Mouse (Mus musculus) urinary bladder, postnatal 10 days (tissue): Measurements from ENCODE around the gene Nedd4.

Source experiments
- DNase-seq: peaks from one replicate; pipeline ENCODE4 v3.0.0; 2022; ENCODE audit warnings: low spot score

The Nedd4 gene

DNA sequence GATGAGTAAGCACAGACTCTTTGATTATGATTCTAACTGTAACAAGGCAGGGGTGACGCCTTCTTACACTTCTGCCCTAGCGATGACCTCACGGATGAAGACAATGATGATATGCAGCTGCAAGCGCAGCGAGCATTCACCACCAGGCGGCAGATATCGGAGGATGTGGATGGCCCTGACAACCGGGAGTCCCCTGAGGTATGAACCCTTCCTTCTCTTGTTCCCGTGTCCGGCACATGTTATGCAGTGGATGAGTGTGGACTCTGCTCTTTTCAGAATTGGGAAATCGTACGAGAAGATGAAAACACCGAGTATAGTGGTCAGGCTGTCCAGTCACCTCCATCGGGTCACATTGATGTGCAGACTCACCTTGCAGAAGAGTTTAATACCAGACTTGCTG lies 59.1 kb downstream of the Nedd4 start:
- no peak for DNase-seq

DNA sequence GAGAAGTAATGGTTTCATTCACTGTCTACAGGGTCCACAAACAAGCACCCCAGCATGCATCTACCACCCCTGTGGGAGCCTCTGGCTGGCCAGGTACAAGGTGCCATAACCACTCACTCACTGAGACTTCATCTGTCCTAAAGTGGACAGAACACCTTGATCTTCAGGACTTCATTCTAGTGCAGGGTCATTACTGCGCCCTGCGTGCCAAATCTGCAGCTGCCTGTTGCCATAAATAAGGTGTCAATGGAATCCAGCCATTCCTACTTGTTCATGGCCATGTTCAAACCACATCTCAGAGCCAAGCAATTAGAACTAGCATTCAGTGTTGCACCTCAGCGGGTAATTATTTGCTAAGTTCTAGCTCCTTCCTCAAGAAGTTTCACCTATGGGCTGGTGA lies 60.5 kb downstream of the Nedd4 start:
- no peak for DNase-seq

DNA sequence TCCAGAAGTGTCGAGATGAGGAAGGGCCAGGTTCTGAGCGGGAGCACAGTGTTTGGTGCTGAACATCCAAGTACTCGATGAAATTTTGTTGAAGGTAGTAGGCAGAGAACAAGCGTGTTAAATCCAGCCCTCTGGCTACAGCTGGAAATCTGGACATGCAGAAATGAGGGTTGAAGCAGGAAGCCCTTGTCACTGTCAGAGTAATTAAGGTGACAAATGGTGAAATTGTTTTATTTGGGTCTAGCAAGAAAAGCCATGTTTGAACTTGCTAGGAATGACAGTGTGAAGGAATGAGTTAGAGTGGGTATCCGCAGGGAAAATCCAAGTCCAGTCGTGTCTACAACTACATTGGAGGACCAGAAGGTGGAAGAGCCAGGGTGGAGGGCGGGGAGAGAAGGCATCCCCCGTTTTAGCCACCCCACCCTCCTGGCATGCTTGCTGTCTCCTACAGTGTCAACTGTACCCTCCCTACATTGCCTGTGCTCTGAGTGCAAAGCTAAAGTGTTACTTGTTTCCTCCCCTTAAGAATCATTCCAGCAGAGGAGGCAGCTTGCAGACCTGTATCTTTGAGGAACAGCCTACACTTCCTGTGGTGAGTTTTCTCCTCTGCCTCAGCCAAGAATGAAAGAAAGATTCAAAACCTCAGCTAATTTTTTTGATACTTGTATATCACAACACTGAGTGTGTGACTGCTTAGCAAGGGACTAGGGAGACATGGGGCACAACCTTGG lies 62.5 kb downstream of the Nedd4 start:
- DNase-seq = no peak

DNA sequence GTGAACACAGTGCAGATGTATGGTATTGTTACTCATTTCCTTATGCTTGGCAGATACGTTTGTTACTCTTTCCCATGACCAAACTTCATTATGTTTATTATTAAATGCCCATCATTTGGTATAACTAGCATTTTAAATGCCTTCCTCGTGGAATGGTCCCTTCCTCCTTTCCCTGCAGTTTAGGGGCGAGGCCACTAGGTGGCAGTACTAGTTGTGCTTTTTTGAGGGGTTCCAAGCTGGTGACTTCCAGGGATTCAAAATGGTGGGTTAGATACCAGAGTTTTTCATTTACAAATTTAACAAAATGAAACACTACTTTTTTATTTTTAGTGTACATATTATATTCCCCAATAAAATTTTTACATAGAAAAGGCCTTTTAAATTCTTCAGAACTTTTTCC lies 71.8 kb downstream of the Nedd4 start:
- DNase-seq = no peak

DNA sequence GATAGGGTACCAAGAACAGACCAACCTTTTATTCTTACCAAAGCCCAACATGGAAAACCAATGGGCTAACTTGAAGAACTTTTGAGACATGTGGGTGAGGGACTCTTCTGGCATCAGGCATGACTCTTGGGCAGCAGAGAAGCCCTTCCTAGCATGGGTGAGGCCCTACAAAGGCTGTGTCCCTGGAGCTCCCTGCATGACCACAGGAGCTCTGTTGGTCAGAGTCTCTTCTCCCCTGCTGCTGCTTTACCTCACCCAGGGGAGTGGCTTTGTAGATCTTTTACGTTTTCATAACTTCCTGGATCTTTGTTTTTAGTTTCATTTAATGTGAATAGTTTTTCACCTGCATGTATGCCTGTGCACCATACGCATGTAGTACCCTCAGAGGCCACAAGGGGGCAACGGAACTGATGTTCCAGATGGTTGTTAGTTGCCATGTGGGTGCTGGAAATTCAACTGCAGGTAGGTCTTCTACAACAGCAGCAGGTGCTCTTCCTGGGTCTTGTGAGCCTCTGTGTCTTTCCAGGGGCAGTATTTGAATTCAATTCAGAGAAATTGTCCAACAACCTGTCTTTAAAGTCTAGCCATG lies 73.8 kb downstream of the Nedd4 start:
- DNase-seq = no peak

DNA sequence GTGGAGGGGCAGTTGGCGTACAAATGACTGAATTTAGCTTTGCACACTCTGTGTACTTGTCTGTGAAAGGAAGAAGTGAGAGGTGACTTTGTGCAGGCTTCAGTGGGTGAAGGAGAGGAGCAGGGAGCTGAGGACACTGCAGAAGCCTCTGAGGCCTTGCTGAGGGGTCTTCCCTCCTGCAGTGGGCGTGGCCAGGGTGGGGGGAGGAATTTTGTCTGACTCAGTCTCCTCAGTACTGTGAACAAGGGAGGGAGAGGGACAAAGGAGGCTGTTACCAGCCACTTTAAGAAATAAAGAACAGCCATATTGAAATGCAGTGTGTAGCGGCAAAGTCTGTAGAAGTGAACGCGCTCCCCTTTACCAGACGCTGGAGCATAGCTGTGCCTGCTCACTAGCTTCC lies 79.1 kb downstream of the Nedd4 start:
- DNase-seq = no peak

DNA sequence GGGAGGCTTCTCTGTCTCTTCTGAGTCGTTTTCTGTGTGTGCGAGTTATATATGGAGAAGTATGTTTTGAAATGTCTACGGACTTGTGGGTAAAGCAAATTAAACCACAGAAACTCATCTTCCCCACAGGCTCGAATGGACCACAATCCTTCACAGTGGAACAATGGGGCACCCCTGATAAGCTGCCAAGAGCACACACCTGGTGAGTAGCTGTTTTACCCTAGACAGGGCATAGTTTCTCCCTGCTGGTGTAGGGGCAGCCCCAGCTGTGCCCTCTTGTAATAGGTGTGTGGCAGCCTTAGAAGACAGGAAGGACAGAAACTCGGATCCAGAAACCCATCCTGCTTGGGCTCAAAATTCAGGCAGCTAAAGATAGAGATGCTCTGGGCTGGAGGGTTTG lies 84.1 kb downstream of the Nedd4 start:
- no peak for DNase-seq

DNA sequence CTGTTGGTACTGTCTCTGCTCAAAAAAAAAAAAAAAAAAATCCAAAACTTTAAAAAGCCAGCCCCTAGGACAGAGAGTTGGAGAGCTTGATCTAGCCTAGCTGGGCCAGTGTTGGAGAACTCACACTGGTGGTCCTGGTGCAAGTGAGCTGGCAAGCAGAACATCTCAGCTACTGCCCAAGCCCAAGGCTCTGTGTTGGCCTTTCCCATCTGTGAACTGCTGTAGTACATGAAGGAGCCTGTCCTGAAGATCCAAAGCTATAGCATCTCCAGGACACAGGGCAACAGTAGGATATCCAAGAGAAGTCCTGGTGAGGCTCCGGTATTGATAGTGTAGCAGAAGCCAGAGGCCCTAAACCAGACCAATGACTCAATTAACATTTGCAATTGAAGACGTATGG lies 88.1 kb downstream of the Nedd4 start:
- no peak for DNase-seq

DNA sequence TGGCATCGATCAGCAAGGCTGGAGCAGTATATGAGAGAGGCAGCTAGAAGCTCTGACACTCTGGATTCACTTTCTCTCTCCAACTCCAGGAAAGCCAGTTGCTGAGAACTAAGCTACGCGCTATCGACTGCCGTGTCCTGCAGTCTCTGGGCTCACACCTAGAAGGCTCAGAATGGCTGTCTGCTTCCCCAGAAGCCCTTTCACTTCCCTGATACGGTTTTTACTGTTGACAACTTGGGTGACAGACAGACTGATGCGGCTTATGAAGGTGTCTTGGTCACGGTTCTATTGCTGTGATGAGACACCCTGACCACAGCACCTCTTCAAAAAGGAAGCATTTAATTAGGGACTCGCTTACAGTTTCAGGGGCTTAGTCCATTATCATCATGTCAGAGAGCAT lies 90.5 kb downstream of the Nedd4 start:
- DNase-seq = no peak

DNA sequence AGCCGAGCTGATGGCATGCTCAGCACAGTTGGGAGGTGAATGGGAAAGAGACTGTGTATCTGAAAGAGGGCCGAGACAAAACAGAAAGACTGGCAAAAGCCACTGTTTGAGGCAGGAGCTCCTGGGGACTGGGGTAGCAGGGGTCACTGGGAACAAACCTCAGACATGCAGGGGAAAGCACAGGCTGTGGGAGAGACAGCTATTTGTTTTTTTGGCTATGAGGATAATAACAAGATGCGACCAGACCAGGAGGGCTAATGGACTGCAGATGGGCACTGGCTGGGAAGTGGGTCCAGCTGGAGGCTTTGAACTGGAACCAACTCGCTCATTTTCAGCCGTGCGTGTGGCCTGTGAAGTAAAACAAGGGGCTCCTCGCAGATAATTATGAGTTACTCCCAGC lies 91.6 kb downstream of the Nedd4 start:
- DNase-seq = no peak

DNA sequence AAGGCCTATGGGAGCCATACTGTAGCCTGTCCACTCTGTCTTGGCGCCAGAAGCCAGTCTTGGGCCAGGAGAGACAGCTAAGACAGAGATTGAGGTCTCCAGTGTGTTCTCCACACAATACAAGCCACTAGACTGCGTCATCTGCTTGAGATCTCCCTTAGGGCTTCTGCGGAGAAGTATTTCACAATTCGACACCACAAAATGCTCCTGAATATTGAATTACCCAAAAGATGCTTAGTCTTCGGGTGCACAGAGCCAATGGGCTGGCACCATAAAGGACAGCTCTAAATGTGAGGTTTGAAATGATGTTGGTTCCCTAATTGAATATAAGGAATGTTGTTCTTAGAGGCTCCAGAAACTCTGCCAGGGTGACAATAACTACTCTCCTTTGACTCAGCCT lies 95.0 kb downstream of the Nedd4 start:
- DNase-seq = no peak

DNA sequence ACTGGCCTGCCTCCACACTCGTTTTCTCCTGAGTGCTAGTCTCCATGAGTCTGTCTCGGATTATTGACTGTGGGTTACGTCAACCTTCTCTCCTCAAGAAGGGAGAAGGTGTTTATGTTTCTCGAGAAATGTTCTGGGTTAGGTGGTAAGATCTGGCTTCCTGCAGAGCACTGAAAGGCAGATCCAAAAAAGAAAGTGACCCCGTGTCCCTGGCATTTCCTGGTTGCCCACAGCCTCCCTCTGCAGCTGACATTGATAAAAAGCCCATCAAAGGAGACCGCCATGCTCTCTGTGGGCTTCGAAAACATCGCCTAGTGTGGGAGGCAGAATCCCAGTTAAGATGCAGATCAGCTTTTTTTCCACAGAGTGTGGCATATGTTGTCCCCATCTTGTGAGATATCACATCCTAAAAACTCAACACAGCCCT lies 96.6 kb downstream of the Nedd4 start:
- DNase-seq = no peak

DNA sequence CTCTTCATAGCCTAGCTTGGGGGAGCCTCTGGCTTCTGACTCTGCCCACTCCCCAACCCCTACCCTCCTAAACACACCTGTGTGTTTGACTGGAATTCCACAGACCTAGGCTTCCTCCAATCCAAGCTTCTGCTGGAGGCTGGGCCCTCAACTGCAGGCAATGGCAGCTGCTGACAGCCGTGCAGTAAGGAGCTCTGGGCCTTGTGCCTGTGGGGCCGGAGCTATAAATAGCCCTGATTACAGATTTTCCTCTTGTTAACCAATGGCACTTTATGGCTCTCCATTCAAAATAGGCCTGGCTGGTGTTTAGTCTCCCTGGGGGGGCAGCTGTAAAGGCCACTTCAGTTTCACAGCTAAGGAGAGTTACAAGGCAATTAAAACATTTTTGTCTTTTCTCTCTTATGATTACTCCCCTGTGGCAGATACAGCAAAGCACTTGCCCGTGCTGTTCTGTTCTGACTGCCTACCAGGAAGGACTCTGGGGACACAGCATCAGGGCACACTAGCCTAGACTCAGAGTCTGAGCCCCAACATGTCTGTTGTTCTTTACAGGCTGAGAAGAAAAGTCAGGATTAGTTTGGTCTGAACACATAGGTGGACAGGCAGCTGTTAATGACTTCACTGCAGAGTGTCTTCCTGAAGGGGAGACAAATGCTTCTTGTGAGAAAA lies 101.0 kb downstream of the Nedd4 start:
- DNase-seq = no peak

DNA sequence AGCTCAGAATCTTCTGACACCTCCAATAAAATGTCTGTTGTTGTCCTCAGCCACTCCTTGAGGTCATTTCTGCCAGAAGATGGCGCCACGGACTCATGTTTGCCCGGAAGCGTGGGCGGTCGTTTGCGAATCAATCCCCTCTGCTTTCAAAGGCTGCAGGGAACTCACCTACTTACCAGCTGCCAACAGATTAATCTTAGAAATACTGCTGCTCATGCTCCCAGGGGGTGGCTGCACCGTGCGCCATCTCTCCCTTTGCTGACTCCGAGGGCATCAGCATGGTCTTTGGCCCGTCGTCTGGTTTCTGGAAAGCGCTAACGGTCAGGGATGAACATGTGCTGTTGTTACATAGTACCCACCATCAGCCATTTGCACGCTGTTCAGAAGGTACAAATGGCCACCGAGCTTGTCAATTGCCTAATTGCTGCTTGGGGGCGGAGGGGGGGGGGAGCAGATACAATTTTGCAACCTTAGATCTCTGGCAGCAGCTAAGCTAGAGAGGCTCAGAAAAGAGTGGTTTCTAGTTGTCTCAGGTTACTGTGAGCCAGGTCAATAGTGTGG lies 104.7 kb downstream of the Nedd4 start:
- DNase-seq = peak; percentile 47

DNA sequence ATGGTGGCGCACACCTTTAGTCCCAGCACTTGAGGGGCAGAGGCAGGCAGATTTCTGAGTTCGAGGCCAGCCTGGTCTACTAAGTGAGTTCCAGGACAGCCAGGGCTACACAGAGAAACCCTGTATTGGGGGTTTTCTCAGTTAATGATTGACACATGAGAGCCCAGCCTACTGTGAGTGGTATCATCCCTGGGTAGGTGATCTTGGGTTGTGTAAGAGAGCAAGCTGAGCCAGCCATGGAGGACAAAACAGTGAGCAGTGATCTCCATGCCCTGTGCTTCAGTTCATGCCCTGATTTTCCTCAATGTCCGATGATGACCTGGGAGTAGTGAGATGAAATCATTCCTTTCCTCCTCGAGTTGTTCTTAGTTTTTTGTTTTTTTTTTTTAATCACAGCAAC lies 112.9 kb downstream of the Nedd4 start:
- no peak for DNase-seq

DNA sequence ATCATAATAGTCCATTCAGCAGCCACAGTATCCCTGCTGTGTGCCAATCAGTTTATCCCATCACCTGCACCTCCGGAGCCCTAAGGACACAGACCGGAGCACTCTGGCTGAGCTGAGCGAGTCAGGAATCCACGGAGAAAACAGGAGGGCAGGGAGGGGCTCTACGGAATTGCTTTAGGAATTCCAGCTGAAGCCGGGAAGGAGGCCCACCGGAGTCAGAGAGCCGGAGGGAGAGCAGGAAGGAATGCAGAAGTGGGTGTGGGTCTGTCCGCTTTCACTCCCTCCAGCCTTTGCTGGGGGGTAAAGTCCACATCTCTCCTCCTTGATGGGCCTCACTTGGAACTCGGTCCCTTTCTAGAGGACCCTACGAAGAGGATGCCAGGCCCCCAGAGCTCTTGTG lies 116.9 kb downstream of the Nedd4 start:
- no peak for DNase-seq

DNA sequence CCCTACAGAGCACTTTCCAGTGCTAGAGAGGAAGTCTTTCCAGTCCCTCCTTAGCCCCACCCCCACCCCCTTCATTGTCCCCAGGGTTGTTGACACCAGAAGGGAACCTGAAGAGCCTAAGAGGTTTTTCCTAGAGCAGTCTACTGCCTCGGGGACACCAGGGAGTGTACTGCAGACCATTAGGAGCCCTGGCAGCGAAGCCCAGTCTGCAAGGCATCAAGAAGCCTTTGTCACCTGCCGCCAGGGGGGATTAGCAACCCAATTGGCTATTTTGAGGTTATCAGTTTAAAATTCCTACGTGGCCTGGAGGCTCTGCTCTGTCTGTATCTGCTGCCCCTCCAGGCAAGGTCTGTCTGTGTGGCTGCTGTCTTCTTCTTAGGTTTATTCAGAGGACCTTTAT lies 117.6 kb downstream of the Nedd4 start:
- DNase-seq = no peak

DNA sequence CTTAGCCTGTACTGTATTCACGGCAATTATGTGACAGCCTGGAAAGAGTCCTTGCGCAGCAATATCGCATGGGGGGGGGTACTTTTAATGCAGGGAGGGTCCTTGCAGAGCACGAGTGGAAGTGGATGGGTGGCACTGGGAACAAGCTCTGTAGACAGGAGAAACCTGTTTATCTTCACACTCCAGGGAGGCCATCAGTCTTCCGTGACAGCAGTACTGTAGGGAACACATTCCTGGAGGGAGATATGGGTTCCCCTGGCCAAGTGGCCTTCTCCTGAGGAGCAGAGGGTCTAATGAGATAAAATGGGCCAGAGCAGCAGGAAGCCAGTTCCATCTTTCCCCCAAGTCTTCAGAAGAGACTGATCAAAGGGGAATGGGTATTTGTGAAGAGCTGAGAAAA lies 118.5 kb downstream of the Nedd4 start:
- DNase-seq = no peak

DNA sequence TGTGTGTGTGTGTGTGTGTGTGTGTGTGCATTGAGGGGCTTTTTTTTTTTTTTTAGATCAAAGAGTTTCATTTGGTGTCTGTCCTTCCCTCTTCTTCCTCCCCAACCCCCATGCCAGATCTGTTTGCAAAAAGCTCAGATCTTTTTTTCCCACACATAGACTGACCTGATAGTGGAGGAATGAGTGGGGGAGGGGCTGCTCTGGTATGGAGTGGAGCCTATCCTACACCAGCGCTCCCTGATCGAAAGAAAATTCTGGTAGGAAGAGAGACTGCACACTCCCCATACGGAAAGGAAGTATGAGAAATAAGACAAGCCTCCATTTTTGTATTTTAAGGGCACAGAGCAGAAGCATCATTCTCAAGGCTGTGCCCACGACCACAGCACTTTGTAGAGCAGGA lies 119.3 kb downstream of the Nedd4 start:
- DNase-seq = no peak

DNA sequence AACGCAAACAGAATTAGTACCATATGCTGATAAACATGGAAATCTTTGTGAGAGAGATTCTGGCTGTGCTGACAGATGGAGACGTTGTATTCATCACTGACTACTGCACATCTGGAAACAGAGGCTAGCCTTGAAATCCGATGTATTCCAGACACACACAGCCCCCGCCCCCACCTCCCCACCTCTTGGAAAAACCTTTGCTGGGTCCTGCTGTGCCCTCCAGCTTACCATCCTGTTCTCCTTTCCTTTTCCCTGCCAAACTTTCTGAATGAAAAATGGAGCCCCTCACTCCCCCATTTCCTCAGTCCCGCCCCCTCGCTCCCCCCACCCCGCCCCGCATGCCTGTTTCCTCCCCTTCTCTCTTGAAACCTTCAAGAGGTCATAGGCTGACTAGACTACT lies 120.0 kb downstream of the Nedd4 start:
- no peak for DNase-seq

DNA sequence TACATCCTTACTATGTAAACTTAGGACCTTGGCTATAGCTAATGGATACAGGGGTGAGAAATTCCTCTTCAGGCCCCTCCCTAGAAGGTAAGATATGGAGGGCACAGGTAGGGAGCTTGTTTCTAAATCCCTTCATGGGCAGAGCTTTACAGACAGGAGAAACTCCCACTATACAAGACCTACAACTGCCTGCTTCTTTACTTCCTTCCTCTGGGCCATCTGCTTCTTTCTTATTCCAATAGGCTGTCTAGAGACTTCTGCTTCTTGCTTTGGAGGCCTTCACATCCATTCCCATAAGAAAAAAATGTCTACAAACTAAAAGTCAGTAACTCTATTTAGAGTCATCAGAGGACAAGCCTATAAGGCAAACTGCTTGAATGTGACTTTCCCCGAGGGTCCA lies 125.6 kb downstream of the Nedd4 start:
- no peak for DNase-seq

DNA sequence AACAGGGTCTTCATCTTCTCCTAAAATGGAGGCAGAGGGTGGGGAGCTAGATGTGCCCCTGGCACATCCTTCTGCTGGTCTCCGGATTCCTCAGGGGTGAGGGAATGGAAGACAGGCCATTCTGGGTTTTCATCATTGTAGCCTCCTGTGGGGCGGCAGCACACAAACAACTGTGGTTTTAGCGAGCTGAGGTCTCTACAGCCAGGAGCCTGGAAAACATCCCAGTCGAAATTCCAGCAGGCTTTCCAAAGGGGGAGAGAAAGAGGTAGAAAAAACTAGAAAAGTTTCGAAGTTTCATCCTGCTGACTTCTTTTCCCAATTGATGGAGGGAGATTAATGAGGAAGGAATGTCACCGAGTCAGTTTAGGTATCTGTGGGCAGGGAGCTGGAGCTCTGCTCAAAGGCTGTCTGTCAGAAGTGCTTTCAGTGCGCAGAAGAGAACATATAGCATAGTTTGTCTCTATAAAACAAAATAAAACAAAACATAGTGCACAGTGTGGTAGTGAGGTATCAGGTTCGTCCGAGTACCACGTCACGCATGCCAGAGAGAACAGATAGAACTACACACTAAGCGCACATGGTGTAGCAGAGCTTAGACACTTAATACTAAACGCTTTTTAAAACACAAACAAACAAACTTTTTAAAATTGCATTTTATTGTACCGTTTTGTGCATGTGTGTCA lies 128.5 kb downstream of the Nedd4 start:
- DNase-seq = no peak

DNA sequence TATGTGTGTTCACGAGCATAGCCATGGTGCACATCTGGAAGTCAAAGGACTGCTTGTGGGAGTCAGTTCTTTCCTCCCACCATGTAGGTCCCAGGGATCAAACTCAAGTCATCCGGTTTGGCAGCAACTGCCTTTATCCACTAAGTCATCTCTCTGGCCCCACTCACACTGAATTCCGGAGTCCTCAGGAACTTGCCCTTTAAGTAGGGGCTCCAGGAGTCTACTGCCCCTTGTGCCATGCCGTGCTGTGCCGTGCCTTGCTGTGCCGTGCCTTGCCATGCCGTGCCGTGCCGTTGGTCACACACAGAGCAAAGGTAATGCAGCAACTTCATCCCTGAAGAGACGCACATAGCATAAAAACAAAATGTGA lies 129.1 kb downstream of the Nedd4 start:
- no peak for DNase-seq
